8 mouse cellular contexts compared by ENCODE assay signal in the genomic region with DNA sequence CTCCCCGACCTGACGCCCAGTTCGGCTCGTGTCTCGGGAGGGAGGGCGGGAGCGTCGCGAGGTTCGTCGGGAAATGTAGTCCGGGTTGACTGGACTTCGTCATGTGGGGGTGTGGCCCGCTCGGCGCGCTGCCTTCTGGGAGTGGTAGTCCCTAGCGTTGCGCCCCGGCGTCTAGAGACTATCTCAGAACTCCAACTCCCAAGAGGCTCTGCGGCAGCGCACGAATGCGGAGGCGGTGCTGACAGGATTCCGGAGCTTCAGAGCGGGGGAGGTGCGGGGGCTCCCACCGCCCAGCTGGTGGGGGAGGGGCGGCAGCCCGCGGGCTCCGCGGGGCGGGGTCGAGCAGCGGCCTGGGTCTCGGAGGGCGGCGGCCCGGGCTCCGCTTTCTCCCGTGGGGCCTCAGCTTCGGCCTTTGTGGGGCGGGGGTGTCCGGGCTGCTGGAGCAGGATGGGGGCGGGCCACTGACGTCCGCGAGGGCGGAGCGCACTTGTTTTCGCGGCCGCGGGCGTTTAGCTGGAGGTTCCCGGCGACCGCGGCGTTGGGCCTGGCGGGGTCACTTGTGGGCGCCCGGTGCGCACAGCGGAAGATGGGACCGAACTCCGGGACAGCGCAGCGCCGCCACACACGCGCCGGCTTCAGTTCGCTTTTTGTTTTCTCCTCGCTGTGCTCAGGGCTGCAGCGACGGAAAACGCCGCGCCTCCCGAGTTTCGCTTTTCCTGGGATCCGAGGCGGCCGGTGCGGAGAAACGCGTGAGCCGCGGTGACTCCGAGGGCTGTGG. TPM values are rescaled to one million over a fixed set of nuclear protein-coding genes. Genes with fewer than 3 reads are reported as not detected.
DNase-seq lines count a peak whose midpoint lies in the region; ATAC-seq lines count a peak whose summit lies in the region.

A gene (minus strand): TSS at position 86 of the 778 bp plus-strand sequence.

- H3K36me3 ChIP-seq in hindbrain, embryonic 16.5 days (ENCODE audit: control insufficient read depth, insufficient read depth, low read length): peaks cover 11% of the 10 kb centered on the region
- H3K36me3 ChIP-seq in macrophage (ENCODE audit: inconsistent target): peaks cover 12% of the 10 kb centered on the region; the same call in 1 of the 2 replicates

- H3K4me2 ChIP-seq in hindbrain, embryonic 16.5 days (ENCODE audit: low read length): peak within 1 kb of the TSS; percentile 88

- DNase-seq in WW6 (ENCODE audit: low read depth, low spot score): peak; percentile 97
- DNase-seq in cerebellum, postnatal 4 days (ENCODE audit: low spot score in 2 of 2): peak; percentile 97 to 98
- DNase-seq in gastrocnemius, adult 18-20 months (ENCODE audit: low spot score): peak; percentile 99
- peak; percentile 99 for DNase-seq in left cerebral cortex, adult 18-20 months (ENCODE audit: low spot score in 2 of 2)
- peak; percentile 99 for DNase-seq in right cerebral cortex, adult 18-20 months
- peak; percentile 97 for DNase-seq in urinary bladder, postnatal 10 days (ENCODE audit: low spot score)

- H3K79me2 ChIP-seq in macrophage (ENCODE audit: inconsistent target): peaks cover 14% of the 10 kb centered on the region; the same call in 1 of the 2 replicates

- H3K27me3 ChIP-seq in hindbrain, embryonic 16.5 days (replicated peaks; ENCODE audit: control insufficient read depth, insufficient read depth, low read length): no peaks in the 10 kb centered on the region

- H3K9me3 ChIP-seq in hindbrain, embryonic 16.5 days (ENCODE audit: control insufficient read depth, low read length): no peaks in the 10 kb centered on the region

- ATAC-seq in hindbrain, embryonic 16.5 days: peak; percentile 98

- peak within 1 kb of the TSS; percentile 95 for H3K9ac ChIP-seq in hindbrain, embryonic 16.5 days (ENCODE audit: low read depth, low read length)

- H3K4me3 ChIP-seq in hindbrain, embryonic 16.5 days (ENCODE audit: low read length): peak within 1 kb of the TSS; percentile 99
- peak within 1 kb of the TSS; percentile 67 for H3K4me3 ChIP-seq in macrophage (ENCODE audit: inconsistent target)

- WGBS in hindbrain, embryonic 16.5 days: under 1% methylated on average over 87 of the region's 94 CpGs
- WGBS in macrophage (ENCODE audit: missing documents): under 1% methylated on average over 93 of the region's 94 CpGs

- H3K4me1 ChIP-seq in hindbrain, embryonic 16.5 days (ENCODE audit: control insufficient read depth, insufficient read depth, low read depth, low read length): peaks cover 20% of the 10 kb centered on the region

- H3K27ac ChIP-seq in hindbrain, embryonic 16.5 days (ENCODE audit: low read depth, low read length): peak within 1 kb of the TSS; percentile 90
- peak within 1 kb of the TSS; percentile 49 for H3K27ac ChIP-seq in macrophage

RNA-seq across cellular contexts. Expression of the gene that starts here (rescaled TPM):
- 1 to 10 TPM; 4.6 to 4.7 TPM for total RNA-seq in gastrocnemius, adult 18-20 months (2021)
- polyA plus RNA-seq in hindbrain, embryonic 16.5 days (2015; fragmentation: Nextera tagmentation; extraction: Ambion mirVana): 21.3 and 24.8 TPM in 2 replicates
- 10 to 100 TPM; 17.8 to 19.5 TPM for total RNA-seq in left cerebral cortex, adult 18-20 months (2021)
- 10 to 100 TPM in 6 of 26 experiments, 1 to 10 TPM in 19, under 1 TPM in 1; 0.57 to 18.3 (median 3.5) TPM for total RNA-seq in macrophage (2018; cell fraction: chromatin; rRNA removed)
- total RNA-seq in macrophage (2018; cell fraction: cytosol; rRNA removed): 10 to 100 TPM in 14 of 26 experiments, 1 to 10 TPM in 12; 5.0 to 32.6 (median 10.6) TPM
- 10 to 100 TPM in 12 of 26 experiments, 1 to 10 TPM in 14; 3.3 to 33.6 (median 9.9) TPM for total RNA-seq in macrophage (2018; cell fraction: nucleus; rRNA removed)
- polyA plus RNA-seq in macrophage (2018): 7.5 to 11.5 TPM (median 10.7 TPM) in 3 replicates

Comparison
In these comparisons a context has a peak if more than half of its experiments do, and no peak if none do; other contexts are left out.
1. Peak in every context shown above with its lines: DNase-seq, ATAC-seq, H3K4me3 ChIP-seq and H3K27ac ChIP-seq.